Mouse (Mus musculus) embryonic facial prominence, embryonic 11.5 days (tissue): Measurements from ENCODE around the gene Vmn2r27. TPM values are rescaled to one million over a fixed set of nuclear protein-coding genes. Genes with fewer than 3 reads are reported as not detected.

Experiments used
- ATAC-seq: fragments of 200-750 bp; cut with Nextera tagmentation; replicated peaks from 2 replicates; pipeline ENCODE4 v1.8.0; 2017; ENCODE audit warnings: low read depth; ENCODE audit not compliant: insufficient number of reproducible peaks, low FRiP score, low TSS enrichment
- DNase-seq: peaks from one replicate; pipeline ENCODE4 v3.0.0-alpha.2; 2015; ENCODE audit warnings: low spot score
- H3K27ac ChIP-seq: fragments of 300-500 bp; sonication (generic); replicated peaks from 2 replicates; pipeline ENCODE4 v1.5.1; 2014; ENCODE audit warnings: mild to moderate bottlenecking, low read depth, low read length, control low read depth
- H3K27me3 ChIP-seq: fragments of 300-500 bp; sonication (generic); 2 replicates; pipeline ENCODE4 v1.6.1; 2014; ENCODE audit warnings: mild to moderate bottlenecking, low read length, moderate library complexity, mixed read lengths; ENCODE audit not compliant: control insufficient read depth, insufficient read depth
- H3K36me3 ChIP-seq: fragments of 300-500 bp; sonication (generic); replicated peaks from 2 replicates; pipeline ENCODE4 v1.6.1; 2014; ENCODE audit warnings: low read depth, mild to moderate bottlenecking, low read length, moderate library complexity, mixed read lengths; ENCODE audit not compliant: control insufficient read depth, insufficient read depth
- H3K4me1 ChIP-seq: fragments of 300-500 bp; sonication (generic); 2 replicates; pipeline ENCODE4 v1.6.1; 2014; ENCODE audit warnings: low read length, mixed read lengths; ENCODE audit not compliant: control insufficient read depth, insufficient read depth
- H3K4me2 ChIP-seq: fragments of 300-500 bp; sonication (generic); 2 replicates; pipeline ENCODE4 v1.6.1; 2014; ENCODE audit warnings: low read depth, mild to moderate bottlenecking, control low read depth, low read length, moderate library complexity
- H3K4me3 ChIP-seq: fragments of 300-500 bp; sonication (generic); 2 replicates; pipeline ENCODE4 v1.5.1; 2014; ENCODE audit warnings: low read depth, low read length, control low read depth
- H3K9ac ChIP-seq: fragments of 300-500 bp; sonication (generic); replicated peaks from 2 replicates; pipeline ENCODE4 v1.6.1; 2014; ENCODE audit warnings: mild to moderate bottlenecking, control low read depth, low read length
- H3K9me3 ChIP-seq: fragments of 300-500 bp; sonication (generic); replicated peaks from 2 replicates; pipeline ENCODE4 v1.6.1; 2016; ENCODE audit warnings: mild to moderate bottlenecking, low read length, inconsistent platforms, mixed read lengths; ENCODE audit not compliant: control insufficient read depth
- WGBS: fragments of 180-500 bp; shearing (Covaris S2); extraction: QIAGEN DNeasy Blood & Tissue Kit; methylation state at CpG from one replicate; pipeline ENCODE4 v1.1.7; 2014; 5-methylcytosine and 5-hydroxymethylcytosine counted together
- polyA plus RNA-seq: library from polyadenylated mRNA; unstranded; fragments of >200 nt; fragmentation: Nextera tagmentation; extraction: Ambion mirVana; gene quantifications from 2 replicates; pipeline ENCODE4 v1.2.1, GENCODE M21; 2014

Vmn2r27 gene
- polyA plus RNA-seq, 1 experiment from 2014 or later: not detected

- WGBS: 68% methylated on average over 3 of the region's 3 CpGs
- no peaks in the 10 kb centered on the region for H3K27me3 ChIP-seq
- ATAC-seq: no peak
Measured at GRCm38 (mm10) chr6:124168499-124169257, 63.0 kb downstream of the Vmn2r27 start.

GRCm38 (mm10) chr6:124166596-124166995, 65.1 kb downstream of the Vmn2r27 start:
- Histone ChIP-seq H3K4me1 (no peaks in the 10 kb centered on the region), H3K27me3 (no peaks in the 10 kb centered on the region), H3K9me3 (no peaks in the 10 kb centered on the region), H3K9ac (no peak overlapping the region), H3K4me2 (no peak overlapping the region), H3K27ac (no peak overlapping the region), H3K36me3 (no peaks in the 10 kb centered on the region), H3K4me3 (no peak overlapping the region)
- ATAC-seq: no peak
- no peak for DNase-seq
- 84% methylated on average over 2 of the region's 2 CpGs for WGBS

More at GRCm38 (mm10) chr6:124168499-124169257, 63.0 kb downstream of the Vmn2r27 start:
- no peak overlapping the region for H3K4me2 ChIP-seq
- no peaks in the 10 kb centered on the region for H3K36me3 ChIP-seq
- H3K9ac ChIP-seq: no peak overlapping the region
- H3K27ac ChIP-seq: no peak overlapping the region
- no peak overlapping the region for H3K4me3 ChIP-seq
- DNase-seq: no peak
- H3K4me1 ChIP-seq: no peaks in the 10 kb centered on the region
- H3K9me3 ChIP-seq: no peaks in the 10 kb centered on the region

- Histone ChIP-seq H3K36me3 (no peaks in the 10 kb centered on the region), H3K4me3 (no peak overlapping the region), H3K27me3 (no peaks in the 10 kb centered on the region), H3K27ac (no peak overlapping the region), H3K9ac (no peak overlapping the region), H3K4me2 (no peak overlapping the region), H3K4me1 (no peaks in the 10 kb centered on the region), H3K9me3 (no peaks in the 10 kb centered on the region)
- 57% methylated on average over 1 of the region's 1 CpGs for WGBS
- ATAC-seq (no peak), DNase-seq (no peak)
Measured at GRCm38 (mm10) chr6:124149808-124150207, 81.8 kb downstream of the Vmn2r27 start.

Other genes starting within 250 kb of the Vmn2r27 start
- gene Vmn2r26, start 207.3 kb downstream of the Vmn2r27 start, polyA plus RNA-seq: not detected in 2 replicates
- not detected in 2 replicates for gene Cd163, start 72.8 kb upstream of the Vmn2r27 start, polyA plus RNA-seq
- gene Pex5, start 183.2 kb upstream of the Vmn2r27 start, polyA plus RNA-seq: 37.6 and 38.5 TPM in 2 replicates
- 6.3 and 6.4 TPM in 2 replicates for gene Clstn3, start 232.9 kb upstream of the Vmn2r27 start, polyA plus RNA-seq